ENCODE assay signal across 12 mouse cellular contexts in genomic region chr19:38027881-38028521, GRCm38 (mm10). TPM values are rescaled to one million over a fixed set of nuclear protein-coding genes. Genes with fewer than 3 reads are reported as not detected.
DNase-seq lines count a peak whose midpoint lies in the region; ATAC-seq lines count a peak whose summit lies in the region.
"Had no signal": no experiment of that assay in that cellular context is flagged by ENCODE, and none has a peak within 500 bp of the region (broad histone marks: within the 10 kb centered on the region; RNA-seq: fewer than 3 reads in every experiment).

No protein-coding gene starts in this region.

- H3K9me3 ChIP-seq in embryonic facial prominence, embryonic 13.5 days: no peaks in the 10 kb centered on the region
- H3K9me3 ChIP-seq in embryonic facial prominence, embryonic 10.5 days: no peaks in the 10 kb centered on the region
- no peaks in the 10 kb centered on the region for H3K9me3 ChIP-seq in heart, embryonic 15.5 days (replicated peaks)
- H3K9me3 ChIP-seq: midbrain, embryonic 12.5 days had no signal

- no peak for DNase-seq in embryonic facial prominence, embryonic 10.5 days (ENCODE audit: low spot score)
- DNase-seq in kidney, postnatal 10 days: peak; percentile 62
- peak; percentile 79 for DNase-seq in lung, postnatal 10 days
- DNase-seq in right cerebral cortex, postnatal 10 days (ENCODE audit: low spot score in 2 of 2): no peak
- DNase-seq in layer of hippocampus, postnatal 25 days (ENCODE audit: extremely low spot score in 1 of 2, low spot score in 1 of 2): no peak
- DNase-seq: B cell, adult 2 months; cerebellum, adult 9-10 months had no signal

- WGBS in embryonic facial prominence, embryonic 13.5 days: 64% methylated on average over 10 of the region's 10 CpGs
- WGBS in embryonic facial prominence, embryonic 10.5 days: 65% methylated on average over 10 of the region's 10 CpGs
- 49% methylated on average over 10 of the region's 10 CpGs for WGBS in heart, embryonic 15.5 days

- H3K4me2 ChIP-seq in embryonic facial prominence, embryonic 13.5 days: no peak overlapping the region
- H3K4me2 ChIP-seq in heart, embryonic 15.5 days: no peak overlapping the region
- H3K4me2 ChIP-seq: midbrain, embryonic 12.5 days had no signal

- H3K4me1 ChIP-seq in embryonic facial prominence, embryonic 13.5 days: peaks cover 21% of the 10 kb centered on the region
- H3K4me1 ChIP-seq in embryonic facial prominence, embryonic 10.5 days: peaks cover 28% of the 10 kb centered on the region
- H3K4me1 ChIP-seq in heart, embryonic 15.5 days (replicated peaks): peaks cover 47% of the 10 kb centered on the region
- H3K4me1 ChIP-seq: midbrain, embryonic 12.5 days had no signal

- no peaks in the 10 kb centered on the region for H3K27me3 ChIP-seq in embryonic facial prominence, embryonic 13.5 days
- H3K27me3 ChIP-seq in embryonic facial prominence, embryonic 10.5 days (replicated peaks; ENCODE audit: low read depth, poor library complexity, severe bottlenecking): no peaks in the 10 kb centered on the region
- H3K27me3 ChIP-seq in heart, embryonic 15.5 days: 0 out of 2 replicates have a peak, but pooled peaks cover 4% of the 10 kb centered on the region

- no peaks in the 10 kb centered on the region for H3K36me3 ChIP-seq in embryonic facial prominence, embryonic 13.5 days
- no peaks in the 10 kb centered on the region for H3K36me3 ChIP-seq in embryonic facial prominence, embryonic 10.5 days (replicated peaks)
- no peaks in the 10 kb centered on the region for H3K36me3 ChIP-seq in heart, embryonic 15.5 days
- H3K36me3 ChIP-seq: midbrain, embryonic 12.5 days had no signal

- no peak overlapping the region for H3K4me3 ChIP-seq in embryonic facial prominence, embryonic 13.5 days
- no peak overlapping the region for H3K4me3 ChIP-seq in embryonic facial prominence, embryonic 10.5 days
- H3K4me3 ChIP-seq in heart, embryonic 15.5 days: no peak overlapping the region
- H3K4me3 ChIP-seq: midbrain, embryonic 12.5 days had no signal

- 0 out of 2 replicates have a peak overlapping the region, but pooled peaks have one; percentile 21 for H3K9ac ChIP-seq in embryonic facial prominence, embryonic 13.5 days
- no peak overlapping the region for H3K9ac ChIP-seq in heart, embryonic 15.5 days
- H3K9ac ChIP-seq: midbrain, embryonic 12.5 days had no signal

- H3K27ac ChIP-seq in embryonic facial prominence, embryonic 13.5 days: no peak overlapping the region
- H3K27ac ChIP-seq in embryonic facial prominence, embryonic 10.5 days (replicated peaks): no peak overlapping the region
- H3K27ac ChIP-seq in heart, embryonic 15.5 days: peak overlapping the region; percentile 34
- H3K27ac ChIP-seq: midbrain, embryonic 12.5 days had no signal

- no peak for ATAC-seq in embryonic facial prominence, embryonic 13.5 days (ENCODE audit: insufficient number of reproducible peaks, insufficient read depth, low FRiP score, low TSS enrichment, low read depth)
- ATAC-seq in heart, embryonic 15.5 days (replicated peaks; ENCODE audit: insufficient number of reproducible peaks, insufficient read depth, low FRiP score, low read depth): no peak
- no peak for ATAC-seq in activated CD4-positive, CD25-positive, alpha-beta regulatory T cell, adult 4 months
- ATAC-seq: forebrain, embryonic 16.5 days had no signal

RNA-seq across cellular contexts. Expression of gene Myof, which starts 15.4 kb away (rescaled TPM):
- polyA plus RNA-seq in embryonic facial prominence, embryonic 13.5 days (2015; fragmentation: Nextera tagmentation; extraction: Ambion mirVana): 12.2 and 12.7 TPM in 2 replicates
- 2.6 and 4.0 TPM in 2 replicates for polyA plus RNA-seq in embryonic facial prominence, embryonic 10.5 days (2016; fragmentation: Nextera tagmentation; extraction: Ambion mirVana)
- polyA plus RNA-seq in heart, embryonic 15.5 days (2015; fragmentation: Nextera tagmentation; extraction: Ambion mirVana): 5.5 and 7.8 TPM in 2 replicates
- under 1 TPM; 0.19 to 0.27 TPM for polyA plus RNA-seq in activated CD4-positive, CD25-positive, alpha-beta regulatory T cell, adult 4 months (2017; shearing (Covaris generic))
- 1 to 10 TPM; 3.2 to 3.8 TPM for total RNA-seq in layer of hippocampus, postnatal 25 days (2021)

RNA-seq across cellular contexts. Expression of gene Cep55, which starts 26.8 kb away (rescaled TPM):
- polyA plus RNA-seq in embryonic facial prominence, embryonic 13.5 days (2015; fragmentation: Nextera tagmentation; extraction: Ambion mirVana): 19.1 and 21.8 TPM in 2 replicates
- polyA plus RNA-seq in embryonic facial prominence, embryonic 10.5 days (2016; fragmentation: Nextera tagmentation; extraction: Ambion mirVana): 29.6 and 38.1 TPM in 2 replicates
- polyA plus RNA-seq in heart, embryonic 15.5 days (2015; fragmentation: Nextera tagmentation; extraction: Ambion mirVana): 24.6 and 26.4 TPM in 2 replicates
- 10 to 100 TPM; 11.9 to 14.7 TPM for polyA plus RNA-seq in activated CD4-positive, CD25-positive, alpha-beta regulatory T cell, adult 4 months (2017; shearing (Covaris generic))
- total RNA-seq in layer of hippocampus, postnatal 25 days (2021): under 1 TPM; 0.35 to 0.76 TPM

Comparison
In these comparisons a context has a peak if more than half of its experiments do, and no peak if none do; other contexts are left out.
1. DNase-seq: peak in kidney, postnatal 10 days (single experiment) and lung, postnatal 10 days (single experiment); none in embryonic facial prominence, embryonic 10.5 days (single experiment), right cerebral cortex, postnatal 10 days (0 of 2) and layer of hippocampus, postnatal 25 days (0 of 2).